Mouse (Mus musculus) midbrain, embryonic 14.5 days (tissue): ENCODE data around the gene Insr. TPM values are rescaled to one million over a fixed set of nuclear protein-coding genes. Genes with fewer than 3 reads are reported as not detected.
"Not testable (repeated sequence)": the region's sequence is repeated elsewhere in the genome, so short reads cannot be mapped to it uniquely, and the experiment has no call there.

Experiments
- ATAC-seq: fragments of 200-750 bp; cut with Nextera tagmentation; 2 replicates; pipeline ENCODE4 v1.8.0; 2017; ENCODE audit warnings: moderate number of reproducible peaks, moderate library complexity; ENCODE audit not compliant: low FRiP score, low TSS enrichment
- DNase-seq: peaks from one replicate; pipeline ENCODE4 v3.0.0-alpha.2; 2015
- H3K27ac ChIP-seq: fragments of 300-500 bp; sonication (generic); replicated peaks from 2 replicates; pipeline ENCODE4 v1.5.1; 2014; ENCODE audit warnings: mild to moderate bottlenecking, low read depth, low read length, moderate library complexity
- H3K27me3 ChIP-seq: fragments of 300-500 bp; sonication (generic); 2 replicates; pipeline ENCODE4 v1.6.1; 2014; ENCODE audit warnings: low read length, control low read depth, mixed read lengths; ENCODE audit not compliant: control insufficient read depth, insufficient read depth
- H3K36me3 ChIP-seq: fragments of 300-500 bp; sonication (generic); 2 replicates; pipeline ENCODE4 v1.6.1; 2014; ENCODE audit warnings: low read length, control low read depth; ENCODE audit not compliant: control insufficient read depth, insufficient read depth
- H3K4me1 ChIP-seq: fragments of 300-500 bp; sonication (generic); 2 replicates; pipeline ENCODE4 v1.6.1; 2014; ENCODE audit warnings: mild to moderate bottlenecking, antibody characterized with exemption, low read length, control low read depth; ENCODE audit not compliant: control insufficient read depth, insufficient read depth
- H3K4me2 ChIP-seq: fragments of 300-500 bp; sonication (generic); 2 replicates; pipeline ENCODE4 v1.6.1; 2014; ENCODE audit warnings: mild to moderate bottlenecking, low read length, moderate library complexity
- H3K4me3 ChIP-seq: fragments of 300-500 bp; sonication (generic); replicated peaks from 2 replicates; pipeline ENCODE4 v1.5.1; 2014; ENCODE audit warnings: low read depth, low read length
- H3K9ac ChIP-seq: fragments of 300-500 bp; sonication (generic); replicated peaks from 2 replicates; pipeline ENCODE4 v1.6.1; 2014; ENCODE audit warnings: mild to moderate bottlenecking, low read length, moderate library complexity
- H3K9me3 ChIP-seq: fragments of 300-500 bp; sonication (generic); 2 replicates; pipeline ENCODE4 v1.6.1; 2016; ENCODE audit warnings: low read length, control low read depth, mixed read lengths; ENCODE audit not compliant: control insufficient read depth
- WGBS: fragments of 180-500 bp; shearing (Covaris S2); extraction: QIAGEN DNeasy Blood & Tissue Kit; methylation state at CpG from one replicate; pipeline ENCODE4 v1.1.7; 2014; 5-methylcytosine and 5-hydroxymethylcytosine counted together
- microRNA-seq: library from miRNA; unstranded; fragments of <30 nt; microRNA quantifications from one replicate; pipeline ENCODE4, GENCODE M21; 2016
- polyA plus RNA-seq: library from polyadenylated mRNA; unstranded; fragments of >200 nt; fragmentation: Nextera tagmentation; extraction: Ambion mirVana; gene quantifications from 2 replicates; pipeline ENCODE4 v1.2.1, GENCODE M21; 2014

The Insr gene
- polyA plus RNA-seq, 1 experiment from 2014 or later: 55.0 TPM

GRCm38 (mm10) chr8:3146506-3146905, 132.9 kb downstream of the Insr start:
- Histone ChIP-seq H3K4me1 (no peaks in the 10 kb centered on the region), H3K4me2 (no peak overlapping the region), H3K9me3 (no peaks in the 10 kb centered on the region), H3K27me3 (no peaks in the 10 kb centered on the region), H3K36me3 (no peaks in the 10 kb centered on the region), H3K9ac (no peak overlapping the region), H3K27ac (no peak overlapping the region), H3K4me3 (no peak overlapping the region)
- WGBS: 82% methylated on average over 1 of the region's 1 CpGs
- ATAC-seq (no peak), DNase-seq (no peak)

DNA sequence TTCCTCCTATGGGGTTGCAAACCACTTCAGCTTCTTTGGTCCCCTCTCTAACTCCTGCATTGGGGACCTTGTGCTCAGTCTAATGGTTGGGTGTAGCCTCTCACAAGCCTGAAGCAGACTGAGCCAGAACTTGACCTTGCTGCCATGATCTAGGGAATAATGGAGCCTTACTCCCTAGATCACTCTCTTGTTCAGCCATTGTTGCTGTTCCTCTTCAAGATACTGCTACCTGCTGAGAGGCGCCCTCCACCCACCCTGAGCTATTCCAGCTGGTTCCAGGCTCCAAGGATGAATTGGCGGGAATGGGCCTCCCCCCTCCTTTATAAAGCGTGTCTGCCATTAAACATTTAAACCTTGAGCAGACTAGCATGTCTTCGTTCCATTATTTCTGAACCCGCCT, 179.0 kb downstream of the Insr start:
- H3K9me3 ChIP-seq, H3K4me3 ChIP-seq, H3K4me1 ChIP-seq, H3K27me3 ChIP-seq, H3K4me2 ChIP-seq, ATAC-seq, H3K36me3 ChIP-seq, DNase-seq, H3K9ac ChIP-seq, H3K27ac ChIP-seq: not testable (repeated sequence)
- WGBS: 79% methylated on average over 5 of the region's 5 CpGs

Small RNA genes within 50 kb of the gene (microRNA-seq; reads per million reads assigned to microRNA genes)
- not detected for gene Gm25775

Other genes starting within 250 kb of the Insr start
- not detected in 2 replicates for gene A430078G23Rik, start 73.8 kb upstream of the Insr start, polyA plus RNA-seq
- gene Arhgef18, start 113.4 kb upstream of the Insr start, polyA plus RNA-seq: 12.5 and 13.2 TPM in 2 replicates
- gene Pex11g, start 188.1 kb upstream of the Insr start, polyA plus RNA-seq: 3.2 and 3.9 TPM in 2 replicates
- gene Tex45, start 191.2 kb upstream of the Insr start, polyA plus RNA-seq: 0.18 and 0.58 TPM in 2 replicates
- 53.0 and 80.8 TPM in 2 replicates for gene Zfp358, start 213.5 kb upstream of the Insr start, polyA plus RNA-seq
- 76.7 and 78.9 TPM in 2 replicates for gene Mcoln1, start 220.8 kb upstream of the Insr start, polyA plus RNA-seq
- 26.4 and 31.1 TPM in 2 replicates for gene Pnpla6, start 235.8 kb upstream of the Insr start, polyA plus RNA-seq